Mouse (Mus musculus) embryonic facial prominence, embryonic 10.5 days (tissue): ENCODE results near the gene Exoc6b. TPM values are rescaled to one million over a fixed set of nuclear protein-coding genes. Genes with fewer than 3 reads are reported as not detected.

Source experiments
- DNase-seq: peaks from one replicate; pipeline ENCODE4 v3.0.0-alpha.2; 2017; ENCODE audit warnings: low spot score
- H3K27ac ChIP-seq: fragments of 300-500 bp; sonication (generic); replicated peaks from 2 replicates; pipeline ENCODE4 v1.5.1; 2016; ENCODE audit warnings: mild to moderate bottlenecking
- H3K27me3 ChIP-seq: fragments of 300-500 bp; sonication (generic); replicated peaks from 2 replicates; pipeline ENCODE4 v1.6.1; 2016; ENCODE audit warnings: low read depth, mild to moderate bottlenecking; ENCODE audit not compliant: poor library complexity, severe bottlenecking
- H3K36me3 ChIP-seq: fragments of 300-500 bp; sonication (generic); replicated peaks from 2 replicates; pipeline ENCODE4 v1.6.1; 2016; ENCODE audit warnings: mild to moderate bottlenecking, moderate library complexity
- H3K4me1 ChIP-seq: fragments of 300-500 bp; sonication (generic); 2 replicates; pipeline ENCODE4 v1.6.1; 2016
- H3K4me3 ChIP-seq: fragments of 300-500 bp; sonication (generic); 2 replicates; pipeline ENCODE4 v1.5.1; 2016; ENCODE audit warnings: mild to moderate bottlenecking, moderate library complexity
- H3K9me3 ChIP-seq: fragments of 300-500 bp; sonication (generic); 2 replicates; pipeline ENCODE4 v1.6.1; 2016; ENCODE audit warnings: mild to moderate bottlenecking
- WGBS: fragments of 180-500 bp; shearing (Covaris S2); methylation state at CpG from one replicate; pipeline ENCODE4 v1.1.7; 2016; 5-methylcytosine and 5-hydroxymethylcytosine counted together
- polyA plus RNA-seq: library from polyadenylated mRNA; unstranded; fragments of >200 nt; fragmentation: Nextera tagmentation; extraction: Ambion mirVana; gene quantifications from 2 replicates; pipeline ENCODE4 v1.2.1, GENCODE M21; 2016

Gene Exoc6b
- polyA plus RNA-seq, 1 experiment from 2014 or later, result 27.4 TPM

- Histone ChIP-seq H3K27ac (no peak overlapping the region), H3K4me3 (no peak overlapping the region), H3K36me3 (no peaks in the 10 kb centered on the region), H3K27me3 (no peaks in the 10 kb centered on the region), H3K4me1 (peaks cover 5% of the 10 kb centered on the region), H3K9me3 (no peaks in the 10 kb centered on the region)
- 79% methylated on average over 4 of the region's 4 CpGs for WGBS
- DNase-seq, result no peak
Observed at GRCm38 (mm10) chr6:85051109-85051508, 18.2 kb downstream of the Exoc6b start.

GRCm38 (mm10) chr6:85046531-85046930 lies 22.8 kb downstream of the Exoc6b start:
- Histone ChIP-seq H3K9me3 (no peaks in the 10 kb centered on the region), H3K4me1 (peaks cover 8% of the 10 kb centered on the region), H3K4me3 (no peak overlapping the region), H3K27ac (no peak overlapping the region), H3K27me3 (no peaks in the 10 kb centered on the region), H3K36me3 (no peaks in the 10 kb centered on the region)
- DNase-seq, result no peak
- WGBS, result 87% methylated on average over 3 of the region's 3 CpGs

- Histone ChIP-seq H3K27me3 (no peaks in the 10 kb centered on the region), H3K27ac (no peak overlapping the region), H3K36me3 (no peaks in the 10 kb centered on the region), H3K9me3 (no peaks in the 10 kb centered on the region), H3K4me1 (peaks cover 8% of the 10 kb centered on the region), H3K4me3 (no peak overlapping the region)
- no peak for DNase-seq
- 63% methylated on average over 4 of the region's 4 CpGs for WGBS
Observed at GRCm38 (mm10) chr6:85044621-85045152, 24.6 kb downstream of the Exoc6b start.

GRCm38 (mm10) chr6:85037677-85038076 lies 31.6 kb downstream of the Exoc6b start:
- H3K27me3 ChIP-seq, result no peaks in the 10 kb centered on the region
- no peaks in the 10 kb centered on the region for H3K9me3 ChIP-seq
- WGBS, result 12% methylated on average over 6 of the region's 6 CpGs
- no peaks in the 10 kb centered on the region for H3K4me1 ChIP-seq
- no peak overlapping the region for H3K4me3 ChIP-seq
- no peaks in the 10 kb centered on the region for H3K36me3 ChIP-seq
- peak; percentile 63 for DNase-seq
- no peak overlapping the region for H3K27ac ChIP-seq

GRCm38 (mm10) chr6:85029671-85030070 lies 39.6 kb downstream of the Exoc6b start:
- 71% methylated on average over 1 of the region's 1 CpGs for WGBS
- no peaks in the 10 kb centered on the region for H3K27me3 ChIP-seq
- DNase-seq, result no peak
- H3K36me3 ChIP-seq, result no peaks in the 10 kb centered on the region
- no peaks in the 10 kb centered on the region for H3K9me3 ChIP-seq
- H3K4me3 ChIP-seq, result no peak overlapping the region
- no peak overlapping the region for H3K27ac ChIP-seq
- H3K4me1 ChIP-seq, result peaks cover 8% of the 10 kb centered on the region

- DNase-seq, result peak; percentile 32
- Histone ChIP-seq H3K9me3 (no peaks in the 10 kb centered on the region), H3K27ac (peak overlapping the region; percentile 40; the same call in 1 of the 2 replicates), H3K4me1 (peaks cover 20% of the 10 kb centered on the region), H3K4me3 (no peak overlapping the region), H3K27me3 (no peaks in the 10 kb centered on the region), H3K36me3 (no peaks in the 10 kb centered on the region)
Observed at GRCm38 (mm10) chr6:85024403-85024802, 44.9 kb downstream of the Exoc6b start.

- Histone ChIP-seq H3K4me3 (no peak overlapping the region), H3K4me1 (peaks cover 19% of the 10 kb centered on the region), H3K36me3 (no peaks in the 10 kb centered on the region), H3K27me3 (no peaks in the 10 kb centered on the region), H3K9me3 (no peaks in the 10 kb centered on the region), H3K27ac (no peak overlapping the region)
- DNase-seq, result no peak
- WGBS, result 46% methylated on average over 2 of the region's 2 CpGs
Observed at GRCm38 (mm10) chr6:85017011-85017410, 52.3 kb downstream of the Exoc6b start.

- H3K36me3 ChIP-seq, result no peaks in the 10 kb centered on the region
- H3K9me3 ChIP-seq, result no peaks in the 10 kb centered on the region
- H3K27ac ChIP-seq, result no peak overlapping the region
- no peak for DNase-seq
- H3K27me3 ChIP-seq, result no peaks in the 10 kb centered on the region
- 84% methylated on average over 2 of the region's 2 CpGs for WGBS
- no peak overlapping the region for H3K4me3 ChIP-seq
- H3K4me1 ChIP-seq, result peaks cover 21% of the 10 kb centered on the region
Observed at GRCm38 (mm10) chr6:85013906-85014305, 55.4 kb downstream of the Exoc6b start.

- no peak overlapping the region for H3K4me3 ChIP-seq
- peaks cover 7% of the 10 kb centered on the region; the same call in 1 of the 2 replicates for H3K4me1 ChIP-seq
- H3K36me3 ChIP-seq, result no peaks in the 10 kb centered on the region
- 86% methylated on average over 2 of the region's 2 CpGs for WGBS
- peak; percentile 37 for DNase-seq
- no peaks in the 10 kb centered on the region for H3K27me3 ChIP-seq
- no peak overlapping the region for H3K27ac ChIP-seq
- no peaks in the 10 kb centered on the region for H3K9me3 ChIP-seq
Observed at GRCm38 (mm10) chr6:85010397-85010796, 58.9 kb downstream of the Exoc6b start.

GRCm38 (mm10) chr6:84995418-84995817 lies 73.9 kb downstream of the Exoc6b start:
- Histone ChIP-seq H3K27me3 (no peaks in the 10 kb centered on the region), H3K27ac (no peak overlapping the region), H3K36me3 (no peaks in the 10 kb centered on the region; the same call in 1 of the 2 replicates), H3K9me3 (no peaks in the 10 kb centered on the region), H3K4me3 (no peak overlapping the region), H3K4me1 (no peaks in the 10 kb centered on the region)
- no peak for DNase-seq

- WGBS, result 17% methylated on average over 3 of the region's 3 CpGs
- no peaks in the 10 kb centered on the region for H3K36me3 ChIP-seq
- H3K27ac ChIP-seq, result peak overlapping the region; percentile 30; the same call in 1 of the 2 replicates
- peak; percentile 69 for DNase-seq
- H3K4me3 ChIP-seq, result no peak overlapping the region
- peaks cover 23% of the 10 kb centered on the region for H3K4me1 ChIP-seq
- no peaks in the 10 kb centered on the region for H3K9me3 ChIP-seq
- no peaks in the 10 kb centered on the region for H3K27me3 ChIP-seq
Observed at GRCm38 (mm10) chr6:84976563-84976971, 92.7 kb downstream of the Exoc6b start.

- no peaks in the 10 kb centered on the region for H3K27me3 ChIP-seq
- H3K36me3 ChIP-seq, result no peaks in the 10 kb centered on the region
- 88% methylated on average over 1 of the region's 1 CpGs for WGBS
- no peaks in the 10 kb centered on the region for H3K9me3 ChIP-seq
- no peak for DNase-seq
- no peak overlapping the region for H3K4me3 ChIP-seq
- no peak overlapping the region for H3K27ac ChIP-seq
- peaks cover 11% of the 10 kb centered on the region for H3K4me1 ChIP-seq
Observed at GRCm38 (mm10) chr6:84968531-84968930, 100.8 kb downstream of the Exoc6b start.

GRCm38 (mm10) chr6:84964729-84965415 lies 104.4 kb downstream of the Exoc6b start:
- Histone ChIP-seq H3K27ac (no peak overlapping the region), H3K27me3 (no peaks in the 10 kb centered on the region), H3K36me3 (no peaks in the 10 kb centered on the region), H3K9me3 (no peaks in the 10 kb centered on the region), H3K4me3 (no peak overlapping the region), H3K4me1 (peaks cover 13% of the 10 kb centered on the region)
- 86% methylated on average over 5 of the region's 5 CpGs for WGBS
- no peak for DNase-seq
